19 mouse cellular contexts compared by ENCODE assay signal in genomic region chr5:15691849-15692248, GRCm38 (mm10). TPM values are rescaled to one million over a fixed set of nuclear protein-coding genes. Genes with fewer than 3 reads are reported as not detected.
"Had no signal": no experiment of that assay in that cellular context is flagged by ENCODE, and none has a peak within 500 bp of the region (broad histone marks: within the 10 kb centered on the region; RNA-seq: fewer than 3 reads in every experiment).

No protein-coding gene starts in this region.

RNA-seq across cellular contexts. Expression of gene Speer4c, which starts 22.2 kb away (rescaled TPM):
- polyA plus RNA-seq: gonadal fat pad, adult 2 months; heart, embryonic 10.5 days; heart, embryonic 12.5 days; heart, embryonic 14.5 days; heart, embryonic 16.5 days; hindbrain, embryonic 10.5 days; hindbrain, embryonic 12.5 days; hindbrain, embryonic 14.5 days; hindbrain, embryonic 16.5 days; inflammation-experienced regulatory T-cells, adult 6 months; intestine, embryonic 15.5 days; intestine, postnatal 0 days; kidney, embryonic 14.5 days; kidney, embryonic 16.5 days; limb, embryonic 10.5 days; limb, embryonic 13.5 days; limb, embryonic 15.5 days; liver, embryonic 11.5 days; liver, embryonic 13.5 days had no signal

RNA-seq across cellular contexts. Expression of gene 4930572O03Rik, which starts 35.0 kb away (rescaled TPM):
- polyA plus RNA-seq: gonadal fat pad, adult 2 months; heart, embryonic 10.5 days; heart, embryonic 12.5 days; heart, embryonic 14.5 days; heart, embryonic 16.5 days; hindbrain, embryonic 10.5 days; hindbrain, embryonic 12.5 days; hindbrain, embryonic 14.5 days; hindbrain, embryonic 16.5 days; inflammation-experienced regulatory T-cells, adult 6 months; intestine, embryonic 15.5 days; intestine, postnatal 0 days; kidney, embryonic 14.5 days; kidney, embryonic 16.5 days; limb, embryonic 10.5 days; limb, embryonic 13.5 days; limb, embryonic 15.5 days; liver, embryonic 11.5 days; liver, embryonic 13.5 days had no signal
